Mouse (Mus musculus): Measurements from ENCODE around the gene Bdkrb2.

DNA sequence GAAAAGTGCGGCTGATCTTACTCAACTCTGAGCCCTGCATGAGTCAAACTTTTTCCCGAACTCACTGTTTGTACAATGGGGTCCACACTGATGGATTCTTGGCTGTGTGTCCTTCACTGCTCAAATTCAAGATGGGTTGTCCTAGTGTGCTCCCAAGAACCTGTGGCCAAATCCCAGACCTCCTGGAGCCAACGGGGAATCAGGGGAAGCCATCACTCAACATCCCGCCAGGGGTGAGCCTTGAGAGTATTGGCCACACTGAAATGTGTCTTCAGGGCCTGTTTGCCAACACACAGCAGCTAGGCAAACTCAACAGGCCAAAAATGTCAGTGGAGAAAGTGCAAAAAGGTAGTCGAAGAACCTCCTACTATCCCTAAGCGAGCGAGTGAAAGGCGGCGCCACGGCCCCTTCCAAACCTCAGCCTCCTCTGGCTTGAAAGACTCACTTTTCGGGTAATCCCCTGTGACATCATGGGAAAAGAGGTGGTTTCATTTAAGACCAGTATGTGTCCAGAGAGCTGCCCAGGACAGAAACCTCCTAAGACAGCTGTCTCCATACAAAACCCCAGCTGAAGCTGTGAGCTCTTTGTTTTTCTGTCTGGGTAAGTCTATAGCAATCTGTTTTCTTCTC, 39.7 kb downstream of the Bdkrb2 start, which contains the start of gene Bdkrb1:
- no peak for TF ChIP-seq POLR2A (IDR thresholded peaks at IDR 0.05; ENCODE audit: low read depth, low read length)
- TF ChIP-seq CTCF (IDR thresholded peaks at IDR 0.05; ENCODE audit: extremely low read depth, insufficient read length, insufficient replicate concordance, low read depth, low read length): no peak

All from small intestine, adult 2 months (tissue).